Mouse (Mus musculus) CD4-positive, CD25-positive, alpha-beta regulatory T cell, adult 4 months (primary cell): ENCODE measurements around the gene Mrpl50. TPM values are rescaled to one million over a fixed set of nuclear protein-coding genes. Genes with fewer than 3 reads are reported as not detected.
"Not testable (repeated sequence)": the region's sequence is repeated elsewhere in the genome, so short reads cannot be mapped to it uniquely, and the experiment has no call there.

Experiments used
- ATAC-seq: one replicate; pipeline ENCODE4 v1.8.0; 2017
- polyA plus RNA-seq, 2 experiments: library from polyadenylated mRNA; unstranded; fragments of 100-300 nt; shearing (Covaris generic); gene quantifications; one replicate each; pipeline ENCODE4 v1.2.1; 2017

The Mrpl50 gene
- polyA plus RNA-seq, 2 experiments from 2014 or later = 33.8 to 39.9 TPM

GRCm38 (mm10) chr4:49506386-49506785, 14.5 kb downstream of the Mrpl50 start, which contains the start of gene Baat:
TSS of gene Baat (minus strand) at chr4:49506557.
- no peak for ATAC-seq

GRCm38 (mm10) chr4:49503563-49503962, 17.3 kb downstream of the Mrpl50 start:
- ATAC-seq = no peak

GRCm38 (mm10) chr4:49485934-49486650, 34.8 kb downstream of the Mrpl50 start:
- ATAC-seq = not testable (repeated sequence)

GRCm38 (mm10) chr4:49485442-49485841, 35.5 kb downstream of the Mrpl50 start:
- ATAC-seq = no peak

- no peak for ATAC-seq
Measured at GRCm38 (mm10) chr4:49480896-49481295, 40.0 kb downstream of the Mrpl50 start.

- ATAC-seq = no peak
Measured at GRCm38 (mm10) chr4:49480104-49480760, 40.7 kb downstream of the Mrpl50 start.

- ATAC-seq = not testable (repeated sequence)
Measured at GRCm38 (mm10) chr4:49479035-49479434, 41.9 kb downstream of the Mrpl50 start.

- ATAC-seq = no peak
Measured at GRCm38 (mm10) chr4:49478118-49478877, 42.6 kb downstream of the Mrpl50 start.

- ATAC-seq = no peak
Measured at GRCm38 (mm10) chr4:49474583-49474982, 46.3 kb downstream of the Mrpl50 start.

GRCm38 (mm10) chr4:49473435-49474100, 47.3 kb downstream of the Mrpl50 start, which contains the start of gene Acnat1:
TSS of gene Acnat1 (minus strand) at chr4:49473912.
- no peak for ATAC-seq

- ATAC-seq = no peak
Measured at GRCm38 (mm10) chr4:49469435-49470151, 51.3 kb downstream of the Mrpl50 start.

- no peak for ATAC-seq
Measured at GRCm38 (mm10) chr4:49467360-49467759, 53.5 kb downstream of the Mrpl50 start.

Other genes with a start within 250 kb of the Mrpl50 start
- not detected for gene Acnat2, start 112.9 kb downstream of the Mrpl50 start, polyA plus RNA-seq
- gene Acnat1, start 47.2 kb downstream of the Mrpl50 start, polyA plus RNA-seq = not detected
- gene Baat, start 14.5 kb downstream of the Mrpl50 start, polyA plus RNA-seq = not detected
- gene Zfp189, start 83 bp upstream of the Mrpl50 start, polyA plus RNA-seq = 1 to 10 TPM; 3.3 to 4.0 TPM
- gene Aldob, start 28.5 kb upstream of the Mrpl50 start, polyA plus RNA-seq = not detected
- gene Tmem246, start 76.8 kb upstream of the Mrpl50 start, polyA plus RNA-seq = not detected
- 10 to 100 TPM; 52.4 to 62.4 TPM for gene Rnf20, start 110.9 kb upstream of the Mrpl50 start, polyA plus RNA-seq
- gene Ppp3r2, start 160.9 kb upstream of the Mrpl50 start, polyA plus RNA-seq = not detected